Mouse (Mus musculus): ENCODE measurements around the gene Ccdc65. TPM values are rescaled to one million over a fixed set of nuclear protein-coding genes. Genes with fewer than 3 reads are reported as not detected.
A peak's percentile ranks its signal among the peaks of the same experiment; 100 is the strongest.

Gene Ccdc65
- polyA plus RNA-seq, 1 experiment, result 0.48 TPM

DNA sequence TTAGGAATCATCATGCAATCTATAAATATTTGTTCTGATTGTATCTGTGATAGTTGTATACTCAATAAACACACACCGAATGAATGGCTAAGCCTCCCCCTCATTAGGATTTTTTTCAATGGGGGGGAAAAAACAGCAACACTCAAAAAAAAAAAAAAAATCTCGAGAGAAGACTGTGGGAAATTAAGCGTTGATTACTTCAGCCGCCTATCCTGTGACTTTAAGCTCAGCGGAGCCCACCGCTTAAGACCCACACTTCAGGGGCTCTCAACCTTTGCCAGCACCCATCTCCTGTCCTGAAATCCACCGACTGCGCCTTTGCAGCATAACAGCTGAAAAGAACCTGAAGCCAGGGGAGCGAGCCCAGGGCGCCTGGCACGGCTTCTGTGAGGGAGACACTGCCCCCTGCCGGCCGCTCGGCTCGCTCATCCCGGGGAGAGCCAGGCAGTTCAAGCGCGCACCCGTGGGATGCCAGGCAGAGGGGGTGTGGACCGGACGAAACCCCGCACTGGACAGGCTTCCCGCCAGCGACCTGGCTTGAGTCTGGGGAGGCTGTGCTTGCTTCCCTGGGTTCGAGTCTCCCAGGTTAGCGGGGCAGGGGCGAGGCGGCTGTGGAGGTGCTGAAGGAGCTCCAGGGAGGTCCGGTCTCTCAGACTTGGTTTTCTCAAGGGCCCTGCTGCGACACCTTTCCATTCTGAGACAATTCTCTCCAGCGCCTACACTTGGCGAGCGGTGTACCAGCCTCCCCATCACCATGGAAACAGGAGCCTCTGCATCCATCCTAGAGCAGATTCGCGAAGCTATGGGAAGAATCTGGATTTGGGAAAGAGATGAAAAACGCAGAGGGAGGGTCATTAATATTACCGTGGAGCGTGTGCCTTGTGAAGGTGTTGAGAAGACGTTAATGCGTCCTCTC, 8.6 kb upstream of the Ccdc65 start:
- no peaks in the 10 kb centered on the region for H3K79me3 ChIP-seq (ENCODE audit: low read depth)
- peaks cover 11% of the 10 kb centered on the region for H3K27me3 ChIP-seq (ENCODE audit: control insufficient read depth, insufficient read depth, insufficient read length)
- no peak overlapping the region for H3K4me3 ChIP-seq (ENCODE audit: insufficient read depth, poor library complexity, severe bottlenecking)
- H3K79me2 ChIP-seq (ENCODE audit: control insufficient read depth, insufficient read depth), result no peaks in the 10 kb centered on the region
- no peaks in the 10 kb centered on the region for H3K36me3 ChIP-seq (ENCODE audit: control insufficient read depth, insufficient read depth)
- H3ac ChIP-seq (ENCODE audit: control insufficient read depth, insufficient read length, low read depth), result peak overlapping the region; percentile 62
- TF ChIP-seq MYOG (IDR thresholded peaks at IDR 0.05; ENCODE audit: control insufficient read depth, extremely low read depth, insufficient read length) (no peak), FOSL1 (IDR thresholded peaks at IDR 0.05; ENCODE audit: insufficient read depth, low read length, poor library complexity, severe bottlenecking) (no peak), CEBPB (IDR thresholded peaks at IDR 0.05; ENCODE audit: low read depth) (no peak), MAX (IDR thresholded peaks at IDR 0.05) (no peak), MYOD1 (IDR thresholded peaks at IDR 0.05; ENCODE audit: control insufficient read depth, insufficient read length, low read depth) (peak; percentile 14), USF1 (IDR thresholded peaks at IDR 0.05; ENCODE audit: low read depth) (no peak), CTCF (IDR thresholded peaks at IDR 0.05; ENCODE audit: control insufficient read depth, insufficient read depth, insufficient read length) (peak; percentile 99)

DNA sequence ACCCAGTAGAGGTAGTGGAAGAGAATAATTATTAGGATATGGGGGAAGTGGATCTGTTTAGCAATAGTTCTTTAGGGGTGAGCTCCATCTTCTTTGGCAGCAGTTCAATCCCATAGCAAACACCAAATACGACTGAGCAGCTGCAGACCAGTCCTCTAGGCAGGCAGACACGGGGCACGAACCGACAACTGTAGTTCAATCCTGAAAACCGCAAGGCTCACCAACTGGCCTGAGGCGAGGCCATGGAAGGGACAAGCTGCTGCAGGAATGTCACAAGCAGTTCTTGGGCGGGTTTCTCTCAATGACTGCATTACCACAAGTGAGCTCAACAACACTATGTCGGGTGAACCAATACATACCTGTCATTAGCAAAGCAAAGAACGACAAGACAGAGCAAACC, 3.7 kb upstream of the Ccdc65 start:
- Histone ChIP-seq H3K79me2 (ENCODE audit: control insufficient read depth, insufficient read depth) (no peaks in the 10 kb centered on the region), H3K36me3 (ENCODE audit: control insufficient read depth, insufficient read depth) (no peaks in the 10 kb centered on the region), H3ac (ENCODE audit: control insufficient read depth, insufficient read length, low read depth) (no peak overlapping the region), H3K4me3 (ENCODE audit: insufficient read depth, poor library complexity, severe bottlenecking) (no peak overlapping the region), H3K79me3 (ENCODE audit: low read depth) (no peaks in the 10 kb centered on the region), H3K27me3 (ENCODE audit: control insufficient read depth, insufficient read depth, insufficient read length) (peaks cover 11% of the 10 kb centered on the region)
- TF ChIP-seq MYOG (IDR thresholded peaks at IDR 0.05; ENCODE audit: control insufficient read depth, extremely low read depth, insufficient read length) (no peak), USF1 (IDR thresholded peaks at IDR 0.05; ENCODE audit: low read depth) (no peak), MAX (IDR thresholded peaks at IDR 0.05) (no peak), FOSL1 (IDR thresholded peaks at IDR 0.05; ENCODE audit: insufficient read depth, low read length, poor library complexity, severe bottlenecking) (no peak), MYOD1 (IDR thresholded peaks at IDR 0.05; ENCODE audit: control insufficient read depth, insufficient read length, low read depth) (no peak), CEBPB (IDR thresholded peaks at IDR 0.05; ENCODE audit: low read depth) (no peak), CTCF (IDR thresholded peaks at IDR 0.05; ENCODE audit: control insufficient read depth, insufficient read depth, insufficient read length) (no peak)

DNA sequence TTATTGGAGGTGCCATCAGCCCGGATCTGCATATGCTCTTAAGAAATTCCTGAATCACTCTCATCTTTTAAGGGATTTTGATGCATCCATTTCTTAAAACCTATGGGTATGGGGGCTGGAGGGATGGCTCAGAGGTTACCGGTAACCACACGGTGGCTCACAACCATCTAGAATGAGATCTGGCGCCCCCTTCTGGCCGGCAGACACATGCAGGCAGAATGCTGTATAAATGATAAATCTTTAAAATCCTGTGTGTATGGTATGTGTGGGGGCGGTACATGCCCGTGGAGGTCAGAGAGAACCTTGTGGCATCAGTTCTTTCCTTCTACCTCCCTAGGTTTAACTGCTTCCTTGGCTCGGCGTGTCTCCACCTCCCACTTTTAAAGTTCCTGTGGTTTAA, 2.4 kb downstream of the Ccdc65 start:
- no peak for TF ChIP-seq MAX (IDR thresholded peaks at IDR 0.05)
- TF ChIP-seq CTCF (IDR thresholded peaks at IDR 0.05; ENCODE audit: control insufficient read depth, insufficient read depth, insufficient read length), result peak; percentile 10
- no peaks in the 10 kb centered on the region for H3K27me3 ChIP-seq (ENCODE audit: control insufficient read depth, insufficient read depth, insufficient read length)
- no peak overlapping the region for H3ac ChIP-seq (ENCODE audit: control insufficient read depth, insufficient read length, low read depth)
- H3K4me3 ChIP-seq (ENCODE audit: insufficient read depth, poor library complexity, severe bottlenecking), result no peak overlapping the region
- no peaks in the 10 kb centered on the region for H3K79me3 ChIP-seq (ENCODE audit: low read depth)
- H3K36me3 ChIP-seq (ENCODE audit: control insufficient read depth, insufficient read depth), result no peaks in the 10 kb centered on the region
- H3K79me2 ChIP-seq (ENCODE audit: control insufficient read depth, insufficient read depth), result no peaks in the 10 kb centered on the region

DNA sequence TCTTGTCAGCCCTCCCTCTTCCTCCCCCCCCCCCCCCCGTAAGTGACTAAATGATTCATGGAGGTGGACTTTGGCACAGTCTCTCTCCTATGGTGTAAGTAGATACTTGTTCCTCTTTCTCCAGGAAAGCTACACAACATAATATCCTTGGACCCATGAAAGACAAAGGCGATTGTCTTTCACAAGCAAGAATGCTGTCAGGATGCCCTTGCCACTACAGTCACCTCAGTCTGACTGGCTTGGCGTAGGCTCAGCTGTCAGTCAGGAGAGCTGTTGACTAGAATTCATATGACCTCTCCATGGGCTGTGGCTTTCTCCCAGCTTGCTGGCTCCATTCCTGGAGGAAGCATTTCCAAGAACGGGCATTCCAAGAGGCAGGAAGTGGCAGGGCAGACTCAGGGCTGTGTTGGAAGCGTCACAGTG, 6.2 kb downstream of the Ccdc65 start:
- Histone ChIP-seq H3ac (ENCODE audit: control insufficient read depth, insufficient read length, low read depth) (no peak overlapping the region), H3K4me3 (ENCODE audit: insufficient read depth, poor library complexity, severe bottlenecking) (no peak overlapping the region), H3K79me2 (ENCODE audit: control insufficient read depth, insufficient read depth) (no peaks in the 10 kb centered on the region), H3K36me3 (ENCODE audit: control insufficient read depth, insufficient read depth) (no peaks in the 10 kb centered on the region), H3K79me3 (ENCODE audit: low read depth) (no peaks in the 10 kb centered on the region), H3K27me3 (ENCODE audit: control insufficient read depth, insufficient read depth, insufficient read length) (no peaks in the 10 kb centered on the region)
- TF ChIP-seq MYOD1 (IDR thresholded peaks at IDR 0.05; ENCODE audit: control insufficient read depth, insufficient read length, low read depth), result no peak
- peak; percentile 64 for TF ChIP-seq MAX (IDR thresholded peaks at IDR 0.05)

DNA sequence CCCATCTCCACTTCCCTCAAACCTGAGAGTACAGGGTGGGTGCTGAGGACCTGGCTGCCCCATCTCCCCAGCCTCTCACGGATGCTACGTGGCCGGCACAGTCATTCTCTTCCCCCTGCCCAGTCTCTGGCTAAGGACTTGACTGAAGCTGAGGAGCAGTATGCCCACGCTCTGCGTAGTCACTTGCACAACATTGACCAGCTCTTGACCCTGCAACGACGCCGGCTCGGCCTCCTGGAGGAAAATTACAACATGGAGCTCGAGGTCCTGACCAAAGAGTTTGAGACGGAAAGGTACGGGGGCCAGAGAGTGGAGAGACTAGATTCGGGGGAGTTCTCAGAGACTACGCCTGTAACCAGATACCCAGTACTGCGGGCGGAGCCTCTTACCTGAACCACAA, 9.3 kb downstream of the Ccdc65 start:
- Histone ChIP-seq H3ac (ENCODE audit: control insufficient read depth, insufficient read length, low read depth) (no peak overlapping the region), H3K27me3 (ENCODE audit: control insufficient read depth, insufficient read depth, insufficient read length) (no peaks in the 10 kb centered on the region), H3K79me2 (ENCODE audit: control insufficient read depth, insufficient read depth) (no peaks in the 10 kb centered on the region), H3K36me3 (ENCODE audit: control insufficient read depth, insufficient read depth) (no peaks in the 10 kb centered on the region), H3K79me3 (ENCODE audit: low read depth) (no peaks in the 10 kb centered on the region), H3K4me3 (ENCODE audit: insufficient read depth, poor library complexity, severe bottlenecking) (no peak overlapping the region)
- TF ChIP-seq MYOD1 (IDR thresholded peaks at IDR 0.05; ENCODE audit: control insufficient read depth, insufficient read length, low read depth) (no peak), CTCF (IDR thresholded peaks at IDR 0.05; ENCODE audit: control insufficient read depth, insufficient read depth, insufficient read length) (no peak), FOSL1 (IDR thresholded peaks at IDR 0.05; ENCODE audit: insufficient read depth, low read length, poor library complexity, severe bottlenecking) (no peak), MYOG (IDR thresholded peaks at IDR 0.05; ENCODE audit: control insufficient read depth, extremely low read depth, insufficient read length) (no peak)

DNA sequence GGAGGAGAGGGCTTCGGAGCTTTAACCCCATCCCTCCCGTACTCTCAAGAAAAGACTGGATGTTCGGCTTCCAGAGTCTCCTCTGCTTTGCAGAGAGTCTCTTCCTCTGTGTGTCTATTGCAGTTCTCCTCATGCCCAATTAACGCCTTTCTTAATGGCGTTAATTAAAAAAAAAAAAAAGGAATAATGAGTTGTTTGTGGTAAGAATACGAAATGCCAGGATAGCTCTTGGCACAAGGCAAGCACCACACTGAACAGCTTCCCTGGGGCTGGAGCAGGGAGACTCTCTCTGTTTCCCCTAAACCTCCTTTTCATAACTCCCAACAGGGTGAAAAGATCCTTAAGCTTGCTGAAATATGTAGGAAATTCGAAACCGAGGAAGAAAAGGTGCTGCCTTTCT, 14.2 kb downstream of the Ccdc65 start:
- no peaks in the 10 kb centered on the region for H3K79me2 ChIP-seq (ENCODE audit: control insufficient read depth, insufficient read depth)
- H3K4me3 ChIP-seq (ENCODE audit: insufficient read depth, poor library complexity, severe bottlenecking), result no peak overlapping the region
- H3K27me3 ChIP-seq (ENCODE audit: control insufficient read depth, insufficient read depth, insufficient read length), result no peaks in the 10 kb centered on the region
- no peak for TF ChIP-seq MYOG (IDR thresholded peaks at IDR 0.05; ENCODE audit: control insufficient read depth, extremely low read depth, insufficient read length)
- TF ChIP-seq MYOD1 (IDR thresholded peaks at IDR 0.05; ENCODE audit: control insufficient read depth, insufficient read length, low read depth), result no peak
- TF ChIP-seq FOSL1 (IDR thresholded peaks at IDR 0.05; ENCODE audit: insufficient read depth, low read length, poor library complexity, severe bottlenecking), result no peak
- TF ChIP-seq MAX (IDR thresholded peaks at IDR 0.05), result no peak
- TF ChIP-seq USF1 (IDR thresholded peaks at IDR 0.05; ENCODE audit: low read depth), result no peak
- TF ChIP-seq CEBPB (IDR thresholded peaks at IDR 0.05; ENCODE audit: low read depth), result no peak
- TF ChIP-seq CTCF (IDR thresholded peaks at IDR 0.05; ENCODE audit: control insufficient read depth, insufficient read depth, insufficient read length), result no peak
- H3K36me3 ChIP-seq (ENCODE audit: control insufficient read depth, insufficient read depth), result no peaks in the 10 kb centered on the region
- no peaks in the 10 kb centered on the region for H3K79me3 ChIP-seq (ENCODE audit: low read depth)
- no peak overlapping the region for H3ac ChIP-seq (ENCODE audit: control insufficient read depth, insufficient read length, low read depth)

All from C2C12 (cell line).